Mouse (Mus musculus) ovary, postnatal 36 days (tissue): ENCODE measurements around the gene Cdv3.

Source experiments
- DNase-seq: peaks from one replicate; pipeline ENCODE4 v3.0.0; 2022; ENCODE audit warnings: low spot score, mixed read lengths

The Cdv3 gene

GRCm38 (mm10) chr9:103365290-103366247, at the start of gene Cdv3:
Gene Cdv3, minus strand, starts transcription at chr9:103365840.
- DNase-seq, result peak; percentile 98

DNA sequence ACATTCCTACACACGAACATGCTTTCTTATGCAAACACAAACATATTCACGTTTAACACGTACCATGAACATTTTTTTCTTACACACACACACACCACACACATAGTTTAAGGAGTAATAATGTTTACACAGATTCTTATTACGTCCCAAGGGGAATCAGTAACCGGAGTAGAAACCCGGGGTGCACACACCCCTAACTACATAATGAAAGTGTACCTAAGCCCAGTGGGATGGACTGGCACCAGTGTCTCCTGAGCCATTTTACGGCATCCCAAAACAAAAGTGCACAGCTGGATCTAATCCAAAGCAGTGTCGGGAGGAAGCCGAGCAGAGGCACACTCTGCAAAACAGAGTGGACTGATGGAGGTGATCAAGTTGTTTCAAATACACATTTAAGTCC, 47.8 kb upstream of the Cdv3 start:
- no peak for DNase-seq

- DNase-seq, result no peak
These were observed 43.5 kb upstream of the Cdv3 start for GRCm38 (mm10) chr9:103409119-103409518.

- DNase-seq, result no peak
These were observed 42.6 kb upstream of the Cdv3 start for GRCm38 (mm10) chr9:103408136-103408777.

DNA sequence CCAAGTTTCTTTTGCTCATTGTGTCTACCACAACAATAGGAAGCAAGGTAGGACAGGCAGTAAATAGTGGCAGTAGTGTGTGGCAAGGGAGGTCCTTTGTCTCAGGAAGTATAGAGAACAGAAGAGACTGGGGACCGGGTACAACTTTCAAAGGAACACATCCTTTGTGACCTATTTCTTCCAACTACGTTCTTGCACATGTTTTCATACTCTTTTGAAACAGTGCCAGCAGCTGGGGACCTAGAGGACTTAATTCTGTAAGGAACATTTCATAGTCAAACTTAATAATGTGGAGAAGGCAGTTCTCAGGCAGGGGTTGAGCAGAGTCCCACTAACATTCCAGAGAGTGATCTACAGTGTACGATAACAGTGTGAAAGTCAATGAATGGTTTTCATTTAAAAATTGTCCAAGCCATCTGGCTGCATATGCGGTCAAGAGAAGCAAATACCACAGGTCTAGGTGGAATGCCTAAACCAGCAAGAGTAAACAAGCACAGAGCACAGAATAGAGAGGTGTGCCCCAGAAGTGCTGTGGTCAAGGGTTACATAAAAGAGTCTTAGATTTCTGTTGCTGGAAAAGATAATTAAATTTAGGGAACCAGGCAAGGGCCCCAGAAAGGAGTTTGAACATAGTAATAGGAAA, 37.8 kb upstream of the Cdv3 start:
- no peak for DNase-seq

DNA sequence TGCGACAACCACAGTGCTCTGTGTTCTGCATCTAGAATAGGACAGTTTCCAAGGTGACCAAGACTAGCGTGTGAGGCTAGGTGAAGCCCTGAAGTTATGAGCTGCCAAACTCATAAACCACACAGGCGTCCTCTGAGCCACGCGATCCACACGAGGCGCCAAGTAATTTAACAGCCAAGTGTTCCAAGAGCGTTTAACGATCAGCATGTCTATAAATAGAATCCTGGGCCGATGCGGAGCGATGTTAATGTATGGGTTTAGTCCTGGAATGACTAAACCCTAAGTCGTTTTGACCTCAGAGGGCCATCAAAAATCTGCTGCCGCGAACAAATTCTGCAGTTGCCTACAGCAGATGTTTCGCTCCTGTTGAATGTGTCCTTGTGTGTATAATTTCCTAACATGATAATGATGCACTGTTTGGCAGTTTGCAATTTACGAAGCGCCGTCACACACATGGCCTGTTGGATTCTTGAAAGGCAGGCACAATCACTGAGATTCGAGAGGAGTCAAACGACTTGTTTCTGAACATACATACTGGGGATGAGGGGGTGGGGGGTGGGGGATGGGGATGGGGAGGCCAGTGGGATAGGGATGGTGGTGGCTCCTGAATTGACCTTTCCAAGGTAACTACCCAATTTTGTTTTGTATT, 33.0 kb upstream of the Cdv3 start:
- DNase-seq, result no peak

GRCm38 (mm10) chr9:103393256-103393655, 27.6 kb upstream of the Cdv3 start:
- no peak for DNase-seq

- DNase-seq, result no peak
These were observed 26.2 kb upstream of the Cdv3 start for GRCm38 (mm10) chr9:103391796-103392372.

GRCm38 (mm10) chr9:103389261-103389660, 23.6 kb upstream of the Cdv3 start:
- DNase-seq, result no peak

- DNase-seq, result peak; percentile 35
These were observed 21.5 kb upstream of the Cdv3 start for GRCm38 (mm10) chr9:103387011-103387653.

- DNase-seq, result no peak
These were observed 20.9 kb upstream of the Cdv3 start for GRCm38 (mm10) chr9:103386573-103386972.

DNA sequence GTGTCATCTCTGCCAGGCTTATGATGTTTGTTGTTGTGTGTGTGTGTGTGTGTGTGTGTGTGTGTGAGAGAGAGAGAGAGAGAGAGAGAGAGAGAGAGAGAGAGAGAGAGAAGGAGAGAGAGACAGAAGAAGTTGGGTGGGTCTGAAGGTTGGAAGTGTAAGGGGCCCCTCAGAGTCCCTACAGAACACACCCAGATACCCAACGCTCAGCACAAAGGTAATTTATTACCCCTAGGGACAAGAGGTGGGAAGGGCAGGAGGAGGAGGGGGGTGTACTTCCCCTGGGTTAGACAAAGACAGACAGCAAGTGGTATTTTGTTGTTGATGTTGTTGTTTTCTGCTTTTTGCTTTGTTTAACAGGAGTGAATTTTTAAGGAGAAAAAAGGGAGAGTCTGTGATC, 20.0 kb upstream of the Cdv3 start:
- DNase-seq, result no peak

GRCm38 (mm10) chr9:103384141-103384796, 18.6 kb upstream of the Cdv3 start:
- DNase-seq, result no peak

GRCm38 (mm10) chr9:103383576-103383975, 17.9 kb upstream of the Cdv3 start:
- no peak for DNase-seq

GRCm38 (mm10) chr9:103382989-103383388, 17.3 kb upstream of the Cdv3 start:
- DNase-seq, result no peak

- no peak for DNase-seq
These were observed 14.9 kb upstream of the Cdv3 start for GRCm38 (mm10) chr9:103380566-103380965.

- DNase-seq, result no peak
These were observed 13.6 kb upstream of the Cdv3 start for GRCm38 (mm10) chr9:103379199-103379598.

GRCm38 (mm10) chr9:103378686-103379085, 13.0 kb upstream of the Cdv3 start:
- no peak for DNase-seq

DNA sequence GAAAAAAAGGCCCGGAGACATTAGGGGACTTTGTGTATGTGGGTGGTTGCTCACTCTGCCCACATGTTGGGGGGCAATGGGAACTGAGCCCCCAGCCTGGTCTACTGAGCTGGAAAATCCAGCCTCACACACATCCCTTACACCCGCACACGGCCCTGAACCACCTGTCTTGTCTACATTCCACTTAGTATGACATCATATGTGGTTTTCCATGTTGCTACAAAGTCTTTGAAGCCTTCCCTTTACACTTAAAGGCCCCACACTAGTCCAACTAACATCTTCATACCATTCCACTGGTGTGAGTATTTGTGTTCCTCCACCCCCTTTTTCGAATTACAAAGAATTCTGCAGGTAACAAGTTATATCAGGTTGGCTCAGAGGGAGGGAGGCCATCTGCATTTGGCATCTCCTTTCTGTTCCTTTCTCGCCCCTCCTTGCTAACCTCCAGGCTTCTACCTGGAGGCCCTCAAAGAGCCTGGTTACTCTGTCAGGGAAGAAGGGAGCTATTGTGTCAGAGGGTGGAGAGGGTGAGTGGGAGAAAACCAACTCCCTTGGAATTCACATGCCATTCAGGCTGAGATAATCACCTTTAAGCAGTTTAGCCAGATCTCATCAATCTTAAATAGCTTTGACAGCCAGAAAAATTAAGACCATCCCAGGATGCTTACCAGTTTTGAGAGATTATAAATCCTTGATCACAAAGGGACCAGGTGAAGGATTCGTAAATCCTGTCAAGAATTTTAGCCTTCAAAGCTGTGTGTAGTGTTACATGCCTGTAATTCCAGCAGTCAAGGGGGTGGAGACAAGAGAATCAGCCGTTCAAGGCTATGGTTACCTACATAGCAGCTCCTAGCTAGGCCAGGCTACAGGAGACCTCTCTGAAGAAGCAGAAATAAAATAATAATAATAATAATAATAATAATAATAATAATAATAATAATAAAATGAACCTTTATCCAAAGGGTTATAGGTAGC, 11.0 kb upstream of the Cdv3 start:
- DNase-seq, result no peak
